Mouse (Mus musculus): Measurements from ENCODE around the gene 1700017D01Rik. TPM values are rescaled to one million over a fixed set of nuclear protein-coding genes. Genes with fewer than 3 reads are reported as not detected.

Gene 1700017D01Rik
- polyA plus RNA-seq, 1 experiment = not detected

DNA sequence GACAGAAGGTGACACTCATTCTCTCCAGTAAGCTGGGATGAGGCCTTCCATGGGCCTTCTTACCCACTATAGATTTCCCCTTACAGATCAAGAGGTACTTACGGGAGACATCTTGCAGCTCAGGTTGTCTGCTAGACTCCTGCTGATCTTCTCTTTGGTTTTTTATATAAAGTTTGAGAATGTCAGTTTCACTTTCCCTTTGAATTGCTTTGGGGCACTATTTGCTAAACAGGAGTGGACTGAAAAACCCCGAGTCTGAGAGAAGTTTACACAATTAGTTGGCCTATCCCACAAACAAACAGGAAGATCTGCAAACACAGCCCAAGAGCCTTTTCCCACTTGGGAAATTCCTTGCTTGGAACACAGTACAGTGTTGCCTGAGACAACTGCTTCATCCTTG is 80.4 kb downstream of the 1700017D01Rik start:
- 29% methylated on average over 2 of the region's 2 CpGs for WGBS
- Histone ChIP-seq H3K4me1 (ENCODE audit: control insufficient read depth, insufficient read depth, low read length) (peaks cover 5% of the 10 kb centered on the region), H3K4me3 (replicated peaks; ENCODE audit: extremely low read depth, low read depth, low read length) (no peak overlapping the region)
- TF ChIP-seq CTCF (IDR thresholded peaks at IDR 0.05; ENCODE audit: insufficient read depth, low read length) (no peak), POLR2A (IDR thresholded peaks at IDR 0.05; ENCODE audit: borderline replicate concordance, extremely low read depth, low read depth, low read length) (no peak)
- DNase-seq = no peak

DNA sequence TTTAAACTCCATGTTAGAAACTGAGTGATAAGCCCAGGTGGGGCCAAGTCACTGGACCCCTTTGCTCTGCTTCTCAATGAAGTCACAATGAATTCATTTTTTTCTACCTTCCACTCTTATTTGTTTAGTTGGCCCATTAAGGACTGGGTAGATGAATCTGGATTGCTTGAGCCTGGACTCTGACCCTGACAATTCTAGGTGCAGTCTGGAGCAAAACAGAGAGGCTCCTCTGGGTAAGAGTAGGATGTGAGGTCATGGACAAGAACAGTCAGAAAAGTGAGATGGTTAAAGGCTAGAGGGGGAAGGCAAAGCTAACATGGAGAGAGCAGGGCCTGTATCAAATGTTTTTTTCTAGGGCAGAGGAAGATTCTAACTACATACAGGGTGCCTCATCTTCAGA is 81.2 kb downstream of the 1700017D01Rik start:
- TF ChIP-seq CTCF (IDR thresholded peaks at IDR 0.05; ENCODE audit: insufficient read depth, low read length) = no peak
- TF ChIP-seq POLR2A (IDR thresholded peaks at IDR 0.05; ENCODE audit: borderline replicate concordance, extremely low read depth, low read depth, low read length) = no peak

DNA sequence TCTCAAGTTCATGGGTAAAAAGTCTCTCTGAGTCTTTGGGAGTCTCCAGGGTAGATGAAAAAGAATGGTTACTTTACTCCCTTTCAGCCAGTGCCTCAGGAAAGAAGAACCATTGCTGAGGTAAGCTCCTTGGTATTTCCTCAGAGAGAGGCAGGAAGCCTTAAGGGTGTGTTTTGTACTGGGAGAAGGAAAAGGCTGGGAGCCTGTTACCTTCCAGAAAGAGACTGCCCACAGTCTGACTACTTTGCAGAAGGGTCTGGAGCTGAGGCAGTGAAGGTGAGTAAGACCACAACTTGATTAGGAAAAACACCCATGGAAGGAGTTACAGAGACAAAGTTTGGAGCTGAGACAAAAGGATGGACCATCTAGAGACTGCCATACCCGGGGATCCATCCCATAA is 82.2 kb downstream of the 1700017D01Rik start:
- H3K4me1 ChIP-seq (ENCODE audit: control insufficient read depth, insufficient read depth, low read length) = peaks cover 5% of the 10 kb centered on the region
- DNase-seq = no peak
- TF ChIP-seq CTCF (IDR thresholded peaks at IDR 0.05; ENCODE audit: insufficient read depth, low read length) (no peak), POLR2A (IDR thresholded peaks at IDR 0.05; ENCODE audit: borderline replicate concordance, extremely low read depth, low read depth, low read length) (no peak)
- 57% methylated on average over 1 of the region's 1 CpGs for WGBS
- no peak overlapping the region for H3K4me3 ChIP-seq (replicated peaks; ENCODE audit: extremely low read depth, low read depth, low read length)

More for the DNA sequence above, 81.2 kb downstream of the 1700017D01Rik start:
- no peak for DNase-seq
- H3K4me3 ChIP-seq (replicated peaks; ENCODE audit: extremely low read depth, low read depth, low read length) = peak overlapping the region; percentile 5
- peaks cover 5% of the 10 kb centered on the region for H3K4me1 ChIP-seq (ENCODE audit: control insufficient read depth, insufficient read depth, low read length)

DNA sequence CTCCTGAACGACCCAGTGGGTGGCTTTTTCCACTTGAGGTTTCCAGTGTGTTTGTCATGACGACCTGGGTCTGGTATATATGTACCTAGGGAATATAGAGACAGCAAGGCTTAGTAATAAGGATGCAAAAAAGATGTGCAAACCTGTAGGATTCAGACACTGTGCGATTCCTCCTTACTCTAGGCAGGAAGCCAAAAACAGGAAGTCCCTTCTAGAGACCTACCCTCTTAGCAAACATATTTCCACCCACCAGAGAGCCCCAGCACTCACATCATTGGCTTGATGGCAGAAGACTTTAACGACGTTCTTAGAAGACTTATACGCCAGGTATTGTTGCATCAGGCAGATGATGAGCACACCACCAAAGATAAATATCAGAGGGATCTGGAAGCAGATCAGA is 82.7 kb downstream of the 1700017D01Rik start:
- DNase-seq = no peak
- no peak overlapping the region for H3K4me3 ChIP-seq (replicated peaks; ENCODE audit: extremely low read depth, low read depth, low read length)
- WGBS = 54% methylated on average over 6 of the region's 6 CpGs
- no peak for TF ChIP-seq CTCF (IDR thresholded peaks at IDR 0.05; ENCODE audit: insufficient read depth, low read length)
- TF ChIP-seq POLR2A (IDR thresholded peaks at IDR 0.05; ENCODE audit: borderline replicate concordance, extremely low read depth, low read depth, low read length) = no peak
- peaks cover 5% of the 10 kb centered on the region for H3K4me1 ChIP-seq (ENCODE audit: control insufficient read depth, insufficient read depth, low read length)

Other genes with a start within 250 kb of the 1700017D01Rik start
- gene Tmem109, start 248.9 kb downstream of the 1700017D01Rik start, polyA plus RNA-seq (2012; rRNA removed) = 206 and 278 TPM in 2 replicates
- gene Prpf19, start 235.6 kb downstream of the 1700017D01Rik start, polyA plus RNA-seq (2012; rRNA removed) = 159 and 186 TPM in 2 replicates
- gene Zp1, start 210.2 kb downstream of the 1700017D01Rik start, polyA plus RNA-seq (2012; rRNA removed) = 0.21 and 0.33 TPM in 2 replicates
- 4.8 and 6.6 TPM in 2 replicates for gene Ptgdr2, start 193.7 kb downstream of the 1700017D01Rik start, polyA plus RNA-seq (2012; rRNA removed)
- gene Ccdc86, start 181.6 kb downstream of the 1700017D01Rik start, polyA plus RNA-seq (2012; rRNA removed) = 3.9 and 4.7 TPM in 2 replicates
- not detected in 2 replicates for gene Ms4a10, start 156.2 kb downstream of the 1700017D01Rik start, polyA plus RNA-seq (2012; rRNA removed)
- gene Ms4a15, start 137.6 kb downstream of the 1700017D01Rik start, polyA plus RNA-seq (2012; rRNA removed) = 1.8 and 2.3 TPM in 2 replicates
- not detected in 2 replicates for gene Ms4a18, start 112.8 kb downstream of the 1700017D01Rik start, polyA plus RNA-seq (2012; rRNA removed)
- 15.4 and 18.5 TPM in 2 replicates for gene Ms4a8a, start 49.8 kb downstream of the 1700017D01Rik start, polyA plus RNA-seq (2012; rRNA removed)
- gene 1700025F22Rik, start 34.4 kb upstream of the 1700017D01Rik start, polyA plus RNA-seq (2012; rRNA removed) = not detected in 2 replicates
- not detected in 2 replicates for gene Ms4a13, start 65.9 kb upstream of the 1700017D01Rik start, polyA plus RNA-seq (2012; rRNA removed)
- gene Ms4a12, start 101.6 kb upstream of the 1700017D01Rik start, polyA plus RNA-seq (2012; rRNA removed) = not detected in 2 replicates
- gene Ms4a1, start 135.4 kb upstream of the 1700017D01Rik start, polyA plus RNA-seq (2012; rRNA removed) = 1.7 and 2.7 TPM in 2 replicates
- not detected in 2 replicates for gene Ms4a5, start 153.0 kb upstream of the 1700017D01Rik start, polyA plus RNA-seq (2012; rRNA removed)
- gene Ms4a14, start 183.6 kb upstream of the 1700017D01Rik start, polyA plus RNA-seq (2012; rRNA removed) = 0.16 and 0.19 TPM in 2 replicates
- 1.4 and 1.5 TPM in 2 replicates for gene Ms4a7, start 205.3 kb upstream of the 1700017D01Rik start, polyA plus RNA-seq (2012; rRNA removed)
- 0.44 and 0.99 TPM in 2 replicates for gene Ms4a4a, start 244.6 kb upstream of the 1700017D01Rik start, polyA plus RNA-seq (2012; rRNA removed)

Measured in lung, adult 2 months (tissue).